Mouse (Mus musculus) spleen, adult 2 months (tissue): ENCODE results near the gene Ptpro.

Experiments used
- CTCF ChIP-seq: fragments of 200-500 bp; IDR thresholded peaks from 2 replicates; pipeline ENCODE4 v1.5.1; 2011; ENCODE audit warnings: mild to moderate bottlenecking, inconsistent platforms; ENCODE audit not compliant: insufficient read depth, insufficient read length, insufficient replicate concordance; ENCODE audit errors: extremely low read depth
- POLR2A ChIP-seq: fragments of 200-500 bp; IDR thresholded peaks from 2 replicates; pipeline ENCODE4 v1.6.1; 2011; ENCODE audit warnings: low read depth, low read length, inconsistent platforms

GRCm38 (mm10) chr6:137205662-137206400, 46.3 kb upstream of the Ptpro start:
- no peak for TF ChIP-seq CTCF
- TF ChIP-seq POLR2A = no peak
